Mouse (Mus musculus) CD4-positive naive resting alpha-beta T cell, adult 76 days (primary cell): ENCODE data around the gene Celf2. TPM values are rescaled to one million over a fixed set of nuclear protein-coding genes. Genes with fewer than 3 reads are reported as not detected.

Experiments used
- total RNA-seq: library from RNA; stranded (reverse); gene quantifications from one replicate; pipeline ENCODE4 v1.2.4, GENCODE M21; 2023

The Celf2 gene
- total RNA-seq = 161 TPM

DNA sequence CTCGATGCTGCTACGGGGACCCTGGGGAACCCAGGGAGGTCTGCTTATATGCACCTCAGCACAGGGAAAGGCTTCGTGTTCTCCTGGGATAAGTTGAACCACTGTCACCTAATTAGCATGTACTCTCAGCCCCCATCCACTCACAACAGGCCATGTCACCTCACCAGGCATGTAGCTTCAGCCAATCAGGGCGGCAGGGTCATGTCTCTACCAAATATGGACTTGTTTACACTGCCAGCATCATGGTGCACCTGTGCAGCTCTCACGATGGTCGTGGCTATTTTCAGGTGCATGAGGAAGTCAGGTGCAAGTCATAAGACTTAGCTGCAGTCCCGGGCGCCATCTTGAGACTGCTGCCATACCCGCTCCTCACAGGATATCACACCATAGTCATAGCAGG is at the start of gene Celf2:
Gene Celf2 (minus strand): TSS at position 101 of the 400 bp plus-strand sequence.

